In the genomic region with DNA sequence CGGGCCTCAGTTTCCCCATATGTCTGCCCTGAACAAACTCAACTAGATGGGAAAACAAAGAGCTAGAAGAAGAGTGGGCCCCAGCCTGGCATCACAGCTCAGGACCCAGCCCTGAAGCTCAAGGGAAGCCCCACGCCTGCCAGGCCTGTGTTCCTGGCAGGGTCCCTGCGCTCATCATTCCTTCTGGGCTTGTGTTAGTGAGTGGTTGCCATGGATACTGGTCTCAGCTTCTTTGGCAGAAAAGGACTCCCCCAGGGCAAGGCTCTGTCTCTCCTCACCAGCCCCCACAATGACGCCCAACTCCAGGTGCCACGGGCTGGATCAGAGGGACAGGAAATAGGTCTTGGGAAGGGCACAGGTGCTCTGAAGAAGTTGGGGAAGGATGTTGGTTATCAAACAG, we compare ENCODE assay signal across 9 mouse cellular contexts. TPM values are rescaled to one million over a fixed set of nuclear protein-coding genes. Genes with fewer than 3 reads are reported as not detected.
DNase-seq lines count a peak whose midpoint lies in the region; ATAC-seq lines count a peak whose summit lies in the region.
"Had no signal": no experiment of that assay in that cellular context is flagged by ENCODE, and none has a peak within 500 bp of the region (broad histone marks: within the 10 kb centered on the region; RNA-seq: fewer than 3 reads in every experiment).

No protein-coding gene starts in this region.

- no peak overlapping the region for H3K4me3 ChIP-seq in forebrain, embryonic 15.5 days
- no peak overlapping the region for H3K4me3 ChIP-seq in neural tube, embryonic 15.5 days (replicated peaks)
- H3K4me3 ChIP-seq: midbrain, embryonic 12.5 days had no signal

- peak; percentile 54 to 80 for DNase-seq in layer of hippocampus, adult 18-20 months (ENCODE audit: low spot score in 2 of 2)
- no peak for DNase-seq in layer of hippocampus, adult 9-10 months (ENCODE audit: low spot score)
- peak; percentile 71 for DNase-seq in brain, adult 2 months (ENCODE audit: low read depth, low spot score)
- no peak for DNase-seq in gastrocnemius, postnatal 25 days
- DNase-seq in thymus, postnatal 25 days: no peak

- no peaks in the 10 kb centered on the region for H3K9me3 ChIP-seq in forebrain, embryonic 15.5 days
- H3K9me3 ChIP-seq in neural tube, embryonic 15.5 days (replicated peaks): no peaks in the 10 kb centered on the region
- H3K9me3 ChIP-seq: midbrain, embryonic 12.5 days had no signal

- peak overlapping the region; percentile 61 for H3K27ac ChIP-seq in forebrain, embryonic 15.5 days (replicated peaks)
- H3K27ac ChIP-seq in neural tube, embryonic 15.5 days (replicated peaks): peak overlapping the region; percentile 1; the same call in 1 of the 2 replicates
- H3K27ac ChIP-seq: midbrain, embryonic 12.5 days had no signal

- 36% methylated on average over 5 of the region's 5 CpGs for WGBS in forebrain, embryonic 15.5 days
- WGBS in neural tube, embryonic 15.5 days: 39% methylated on average over 5 of the region's 5 CpGs

- no peak overlapping the region for H3K9ac ChIP-seq in forebrain, embryonic 15.5 days (replicated peaks)
- H3K9ac ChIP-seq in neural tube, embryonic 15.5 days (replicated peaks): no peak overlapping the region
- H3K9ac ChIP-seq: midbrain, embryonic 12.5 days had no signal

- no peaks in the 10 kb centered on the region for H3K36me3 ChIP-seq in forebrain, embryonic 15.5 days
- H3K36me3 ChIP-seq in neural tube, embryonic 15.5 days: no peaks in the 10 kb centered on the region
- H3K36me3 ChIP-seq: midbrain, embryonic 12.5 days had no signal

- no peak for ATAC-seq in forebrain, embryonic 15.5 days (replicated peaks)
- ATAC-seq in neural tube, embryonic 15.5 days (ENCODE audit: low FRiP score): no peak

- peaks cover 39% of the 10 kb centered on the region for H3K4me1 ChIP-seq in forebrain, embryonic 15.5 days
- peaks cover 59% of the 10 kb centered on the region for H3K4me1 ChIP-seq in neural tube, embryonic 15.5 days

- no peak overlapping the region for H3K4me2 ChIP-seq in forebrain, embryonic 15.5 days (replicated peaks)
- H3K4me2 ChIP-seq in neural tube, embryonic 15.5 days: no peak overlapping the region
- H3K4me2 ChIP-seq: midbrain, embryonic 12.5 days had no signal

- no peaks in the 10 kb centered on the region for H3K27me3 ChIP-seq in forebrain, embryonic 15.5 days
- no peaks in the 10 kb centered on the region for H3K27me3 ChIP-seq in neural tube, embryonic 15.5 days (replicated peaks)

RNA-seq across cellular contexts. Expression of gene Spns2, which starts 4.5 kb away (rescaled TPM):
- total RNA-seq in layer of hippocampus, adult 18-20 months (2021): 100 to 1,000 TPM in 1 of 2 experiments, 10 to 100 TPM in 1; 95.6 to 103 TPM
- 8.7 and 9.1 TPM in 2 replicates for polyA plus RNA-seq in forebrain, embryonic 15.5 days (2015; fragmentation: Nextera tagmentation; extraction: Ambion mirVana)
- polyA plus RNA-seq in neural tube, embryonic 15.5 days (2015; fragmentation: Nextera tagmentation; extraction: Ambion mirVana): 9.4 and 12.6 TPM in 2 replicates
- 10 to 100 TPM; 12.4 to 16.9 TPM for total RNA-seq in gastrocnemius, postnatal 25 days (2021)

RNA-seq across cellular contexts. Expression of gene Mybbp1a, which starts 44.0 kb away (rescaled TPM):
- 10 to 100 TPM; 54.6 to 56.8 TPM for total RNA-seq in layer of hippocampus, adult 18-20 months (2021)
- 90.0 and 97.2 TPM in 2 replicates for polyA plus RNA-seq in forebrain, embryonic 15.5 days (2015; fragmentation: Nextera tagmentation; extraction: Ambion mirVana)
- 63.1 and 82.7 TPM in 2 replicates for polyA plus RNA-seq in neural tube, embryonic 15.5 days (2015; fragmentation: Nextera tagmentation; extraction: Ambion mirVana)
- 10 to 100 TPM; 52.1 to 56.5 TPM for total RNA-seq in gastrocnemius, postnatal 25 days (2021)

RNA-seq across cellular contexts. Expression of gene Ggt6, which starts 49.8 kb away (rescaled TPM):
- under 1 TPM in 1 of 2 experiments, not detected in 1; 0.25 TPM for total RNA-seq in layer of hippocampus, adult 18-20 months (2021)
- not detected in 2 replicates for polyA plus RNA-seq in forebrain, embryonic 15.5 days (2015; fragmentation: Nextera tagmentation; extraction: Ambion mirVana)
- 1.2 TPM in 1 of 2 replicates, not detected in the other for polyA plus RNA-seq in neural tube, embryonic 15.5 days (2015; fragmentation: Nextera tagmentation; extraction: Ambion mirVana)
- under 1 TPM; 0.38 TPM for total RNA-seq in gastrocnemius, postnatal 25 days (2021)
- polyA plus RNA-seq: heart, embryonic 11.5 days; midbrain, embryonic 12.5 days had no signal

Comparison
In these comparisons a context has a peak if more than half of its experiments do, and no peak if none do; other contexts are left out.
1. DNase-seq: peak in layer of hippocampus, adult 18-20 months (2 of 2) and brain, adult 2 months (single experiment); none in layer of hippocampus, adult 9-10 months (single experiment), gastrocnemius, postnatal 25 days (single experiment) and thymus, postnatal 25 days (single experiment).
2. RNA of gene Spns2, which starts 4.5 kb away (total RNA-seq): 95.6 to 103 TPM in layer of hippocampus, adult 18-20 months; 12.4 to 16.9 TPM in gastrocnemius, postnatal 25 days; every median in the first group is over 4 times any median in the second.